Mouse (Mus musculus) stomach, adult 2 months (tissue): ENCODE data around the gene Gstm1. TPM values are rescaled to one million over a fixed set of nuclear protein-coding genes. Genes with fewer than 3 reads are reported as not detected.

Source experiments
- polyA plus RNA-seq: library from polyadenylated mRNA; depleted of rRNA; stranded (reverse); fragments of >200 nt; gene quantifications from 2 replicates; pipeline ENCODE4 v1.2.3, GENCODE M21; 2012; rRNA removed

Gene Gstm1
- polyA plus RNA-seq, result 1,087 and 1,160 TPM in 2 replicates

GRCm38 (mm10) chr3:108017473-108018189 lies at the start of gene Gstm1:
Gene Gstm1 (minus strand): TSS chr3:108017973.

GRCm38 (mm10) chr3:108044394-108045140 lies 26.8 kb upstream of the Gstm1 start, which contains the start of gene Gstm4:
Gene Gstm4 (minus strand): TSS chr3:108044894.

GRCm38 (mm10) chr3:107986041-107986562 lies 31.7 kb downstream of the Gstm1 start, which contains the start of gene Gstm2:
Gene Gstm2 (minus strand): TSS chr3:107986453.

GRCm38 (mm10) chr3:107968724-107969395 lies 48.9 kb downstream of the Gstm1 start, which contains the start of gene Gstm3:
Gene Gstm3 (minus strand): TSS chr3:107969283.

Other genes with a start within 250 kb of the Gstm1 start
- gene Eps8l3, start 140.7 kb downstream of the Gstm1 start, polyA plus RNA-seq, result 17.7 and 20.5 TPM in 2 replicates
- gene Gstm5, start 122.2 kb downstream of the Gstm1 start, polyA plus RNA-seq, result 10.4 and 14.2 TPM in 2 replicates
- 6.4 and 8.1 TPM in 2 replicates for gene Gstm7, start 86.2 kb downstream of the Gstm1 start, polyA plus RNA-seq
- 2.7 and 5.5 TPM in 2 replicates for gene Gstm6, start 74.2 kb downstream of the Gstm1 start, polyA plus RNA-seq
- 22.6 and 33.9 TPM in 2 replicates for gene Gstm3, start 48.7 kb downstream of the Gstm1 start, polyA plus RNA-seq
- gene Gstm2, start 31.5 kb downstream of the Gstm1 start, polyA plus RNA-seq, result 80.3 and 101 TPM in 2 replicates
- 4.6 and 5.2 TPM in 2 replicates for gene Gstm4, start 26.9 kb upstream of the Gstm1 start, polyA plus RNA-seq
- gene Ampd2, start 68.7 kb upstream of the Gstm1 start, polyA plus RNA-seq, result 60.5 and 89.7 TPM in 2 replicates
- 0.06 TPM in 1 of 2 replicates, not detected in the other for gene Gnat2, start 74.8 kb upstream of the Gstm1 start, polyA plus RNA-seq
- gene Gnai3, start 128.2 kb upstream of the Gstm1 start, polyA plus RNA-seq, result 4.1 and 4.7 TPM in 2 replicates
- 0.06 and 0.08 TPM in 2 replicates for gene Gpr61, start 136.9 kb upstream of the Gstm1 start, polyA plus RNA-seq
- 10.0 and 10.8 TPM in 2 replicates for gene Amigo1, start 168.4 kb upstream of the Gstm1 start, polyA plus RNA-seq
- 4.1 and 4.9 TPM in 2 replicates for gene Cyb561d1, start 183.2 kb upstream of the Gstm1 start, polyA plus RNA-seq
- 3.1 and 3.3 TPM in 2 replicates for gene Atxn7l2, start 193.0 kb upstream of the Gstm1 start, polyA plus RNA-seq
- 1.2 and 3.1 TPM in 2 replicates for gene Sypl2, start 208.7 kb upstream of the Gstm1 start, polyA plus RNA-seq
- 7.7 and 8.8 TPM in 2 replicates for gene Psma5, start 239.0 kb upstream of the Gstm1 start, polyA plus RNA-seq